Mouse (Mus musculus) liver, adult 2 months (tissue): ENCODE measurements around the gene Rap1gap.

ENCODE experiments used
- CTCF ChIP-seq: fragments of 200-500 bp; IDR thresholded peaks from 2 replicates; pipeline ENCODE4 v1.5.1; 2011; ENCODE audit warnings: low read depth, low read length, control low read depth
- POLR2A ChIP-seq: fragments of 200-500 bp; IDR thresholded peaks from 2 replicates; pipeline ENCODE4 v1.6.1; 2011; ENCODE audit warnings: low read length, control low read depth; ENCODE audit not compliant: insufficient read depth; ENCODE audit errors: extremely low read depth

- TF ChIP-seq CTCF = no peak
- no peak for TF ChIP-seq POLR2A
These were observed 13.6 kb upstream of the Rap1gap start for GRCm38 (mm10) chr4:137650912-137651311.
